Mouse (Mus musculus) midbrain, embryonic 14.5 days (tissue): ENCODE measurements around the gene Dnajb6. TPM values are rescaled to one million over a fixed set of nuclear protein-coding genes. Genes with fewer than 3 reads are reported as not detected.

Source experiments
- polyA plus RNA-seq: library from polyadenylated mRNA; unstranded; fragments of >200 nt; fragmentation: Nextera tagmentation; extraction: Ambion mirVana; gene quantifications from 2 replicates; pipeline ENCODE4 v1.2.1, GENCODE M21; 2014

Dnajb6 gene
- polyA plus RNA-seq, 1 experiment from 2014 or later = 353 TPM

Other genes starting within 250 kb of the Dnajb6 start
- 41.2 and 51.6 TPM in 2 replicates for gene Ube3c, start 166.4 kb upstream of the Dnajb6 start, polyA plus RNA-seq
- not detected in 2 replicates for gene Gm5129, start 248 bp downstream of the Dnajb6 start, polyA plus RNA-seq